17 mouse cellular contexts compared by ENCODE assay signal in genomic region chr10:22172431-22173334, GRCm38 (mm10). TPM values are rescaled to one million over a fixed set of nuclear protein-coding genes. Genes with fewer than 3 reads are reported as not detected.
DNase-seq lines count a peak whose midpoint lies in the region; ATAC-seq and TF ChIP-seq lines count a peak whose summit lies in the region.
"Not testable (repeated sequence)": the region's sequence is repeated elsewhere in the genome, so short reads cannot be mapped to it uniquely, and the experiment has no call there.
"Had no signal": no experiment of that assay in that cellular context is flagged by ENCODE, and none has a peak within 500 bp of the region (broad histone marks: within the 10 kb centered on the region; RNA-seq: fewer than 3 reads in every experiment).

No protein-coding gene starts in this region.

- not testable (repeated sequence) for TF ChIP-seq CTCF in intestine, postnatal 0 days (IDR thresholded peaks at IDR 0.05; ENCODE audit: low read depth)

- H3K9ac ChIP-seq in forebrain, embryonic 12.5 days; hindbrain, embryonic 11.5 days (ENCODE audit: low read depth, low read length); intestine, postnatal 0 days (ENCODE audit: low read depth, low read length); limb, embryonic 14.5 days (ENCODE audit: low read depth, low read length, severe bottlenecking); neural tube, embryonic 12.5 days: not testable (repeated sequence)

- ATAC-seq in common myeloid progenitor, adult 5-6 weeks (replicated peaks; ENCODE audit: low read depth, poor library complexity, severe bottlenecking) = peak; percentile 43; the same call in 1 of the 2 replicates
- ATAC-seq in forebrain, embryonic 12.5 days (ENCODE audit: low FRiP score) = not testable (repeated sequence)
- ATAC-seq in hindbrain, embryonic 11.5 days (ENCODE audit: low FRiP score) = 0 out of 2 replicates have a peak, but pooled peaks have one; percentile 22
- peak; percentile 25; the same call in 1 of the 2 replicates for ATAC-seq in intestine, postnatal 0 days
- peak; percentile 19; the same call in 1 of the 2 replicates for ATAC-seq in limb, embryonic 14.5 days (ENCODE audit: low FRiP score, low read depth)
- peak; percentile 44 for ATAC-seq in megakaryocyte, adult 5-6 weeks (ENCODE audit: poor library complexity, severe bottlenecking)
- 0 out of 2 replicates have a peak, but pooled peaks have one; percentile 7 for ATAC-seq in neural tube, embryonic 12.5 days (ENCODE audit: low FRiP score, low read depth)

- not testable (repeated sequence) for H3K4me1 ChIP-seq in forebrain, embryonic 12.5 days; heart, embryonic 10.5 days; hindbrain, embryonic 11.5 days (replicated peaks; ENCODE audit: control insufficient read depth, insufficient read depth, low read length); intestine, postnatal 0 days (replicated peaks; ENCODE audit: control insufficient read depth, insufficient read depth, low read length); limb, embryonic 14.5 days (ENCODE audit: control insufficient read depth, insufficient read depth, low read length); neural tube, embryonic 12.5 days

- H3K36me3 ChIP-seq in forebrain, embryonic 12.5 days (replicated peaks); heart, embryonic 10.5 days; hindbrain, embryonic 11.5 days (ENCODE audit: control insufficient read depth, insufficient read depth, low read length); intestine, postnatal 0 days (ENCODE audit: control insufficient read depth, insufficient read depth); limb, embryonic 14.5 days (ENCODE audit: control insufficient read depth, insufficient read depth, low read length); neural tube, embryonic 12.5 days: not testable (repeated sequence)

- H3K9me3 ChIP-seq in forebrain, embryonic 12.5 days; heart, embryonic 10.5 days; hindbrain, embryonic 11.5 days (ENCODE audit: control insufficient read depth, low read length); intestine, postnatal 0 days (ENCODE audit: control insufficient read depth); limb, embryonic 14.5 days (ENCODE audit: control insufficient read depth, low read length); neural tube, embryonic 12.5 days: not testable (repeated sequence)

- DNase-seq in heart, embryonic 10.5 days (ENCODE audit: low spot score); hindbrain, embryonic 11.5 days (ENCODE audit: low spot score); limb, embryonic 14.5 days (ENCODE audit: low spot score): not testable (repeated sequence)

- WGBS in forebrain, embryonic 12.5 days = 77% methylated on average over 4 of the region's 5 CpGs
- 42% methylated on average over 5 of the region's 5 CpGs for WGBS in heart, embryonic 10.5 days
- 50% methylated on average over 4 of the region's 5 CpGs for WGBS in hindbrain, embryonic 11.5 days
- 60% methylated on average over 4 of the region's 5 CpGs for WGBS in intestine, postnatal 0 days
- 63% methylated on average over 4 of the region's 5 CpGs for WGBS in limb, embryonic 14.5 days
- 48% methylated on average over 5 of the region's 5 CpGs for WGBS in neural tube, embryonic 12.5 days

- H3K4me2 ChIP-seq in forebrain, embryonic 12.5 days = peak overlapping the region; percentile 32
- H3K4me2 ChIP-seq in hindbrain, embryonic 11.5 days (replicated peaks; ENCODE audit: low read depth, low read length) = 0 out of 2 replicates have a peak overlapping the region, but pooled peaks have one; percentile 3
- H3K4me2 ChIP-seq in intestine, postnatal 0 days (replicated peaks; ENCODE audit: low read depth) = peak overlapping the region; percentile 40; the same call in 1 of the 2 replicates
- H3K4me2 ChIP-seq in limb, embryonic 14.5 days (replicated peaks; ENCODE audit: low read depth, low read length, severe bottlenecking) = peak overlapping the region; percentile 30; the same call in 1 of the 2 replicates
- peak overlapping the region; percentile 44 for H3K4me2 ChIP-seq in neural tube, embryonic 12.5 days (replicated peaks)

- not testable (repeated sequence) for TF ChIP-seq POLR2A in limb, embryonic 14.5 days (IDR thresholded peaks at IDR 0.05; ENCODE audit: borderline replicate concordance, extremely low read depth, insufficient read depth, insufficient read length)

- H3K27ac ChIP-seq in forebrain, embryonic 12.5 days; heart, embryonic 10.5 days; hindbrain, embryonic 11.5 days (ENCODE audit: low read depth, low read length); intestine, postnatal 0 days (ENCODE audit: low read depth, low read length); limb, embryonic 14.5 days (replicated peaks; ENCODE audit: low read depth, low read length); neural tube, embryonic 12.5 days: not testable (repeated sequence)

- not testable (repeated sequence) for H3K27me3 ChIP-seq in forebrain, embryonic 12.5 days; heart, embryonic 10.5 days (ENCODE audit: insufficient read depth, poor library complexity, severe bottlenecking); hindbrain, embryonic 11.5 days (ENCODE audit: control insufficient read depth, insufficient read depth, low read length); intestine, postnatal 0 days (replicated peaks; ENCODE audit: control insufficient read depth, insufficient read depth, low read length); limb, embryonic 14.5 days (ENCODE audit: control insufficient read depth, insufficient read depth, low read length); neural tube, embryonic 12.5 days (replicated peaks)

- not testable (repeated sequence) for H3K4me3 ChIP-seq in forebrain, embryonic 12.5 days (replicated peaks); hindbrain, embryonic 11.5 days (ENCODE audit: low read depth, low read length); intestine, postnatal 0 days (ENCODE audit: low read depth, low read length); limb, embryonic 14.5 days (replicated peaks; ENCODE audit: low read length); neural tube, embryonic 12.5 days
- H3K4me3 ChIP-seq in heart, embryonic 10.5 days = 0 out of 2 replicates have a peak overlapping the region, but pooled peaks have one; percentile 22

RNA-seq across cellular contexts. Expression of gene H60b, which starts 14.3 kb away (rescaled TPM):
- total RNA-seq in common myeloid progenitor, adult 5-6 weeks (2017) = not detected in 2 replicates
- polyA plus RNA-seq in forebrain, embryonic 12.5 days (2016; fragmentation: Nextera tagmentation; extraction: Ambion mirVana) = 0.59 and 1.1 TPM in 2 replicates
- polyA plus RNA-seq in heart, embryonic 10.5 days (2016; fragmentation: Nextera tagmentation; extraction: Ambion mirVana) = 0.35 and 1.4 TPM in 2 replicates
- 1.7 and 2.9 TPM in 2 replicates for polyA plus RNA-seq in hindbrain, embryonic 11.5 days (2014; fragmentation: Nextera tagmentation; extraction: Ambion mirVana)
- polyA plus RNA-seq in intestine, postnatal 0 days (2015; fragmentation: Nextera tagmentation; extraction: Ambion mirVana) = 0.46 and 0.50 TPM in 2 replicates
- 0.85 and 1.3 TPM in 2 replicates for polyA plus RNA-seq in limb, embryonic 14.5 days (2012; rRNA removed)
- polyA plus RNA-seq in limb, embryonic 14.5 days (2014; fragmentation: Nextera tagmentation; extraction: Ambion mirVana) = 0.68 and 1.2 TPM in 2 replicates
- not detected in 2 replicates for total RNA-seq in megakaryocyte, adult 5-6 weeks (2015)
- not detected in 2 replicates for total RNA-seq in megakaryocyte, adult 5-6 weeks (2017)
- 0.48 and 0.92 TPM in 2 replicates for polyA plus RNA-seq in neural tube, embryonic 12.5 days (2016; fragmentation: Nextera tagmentation; extraction: Ambion mirVana)
- total RNA-seq: gastrocnemius, adult 8-10 months; heart, adult 2 months; hematopoietic stem cell, adult 5-6 weeks; layer of hippocampus, postnatal 10 days; megakaryocyte-erythroid progenitor cell, adult 5-6 weeks had no signal
- polyA plus RNA-seq: G1E; heart, adult 2 months; liver, adult 2 months had no signal

RNA-seq across cellular contexts. Expression of gene Raet1e, which starts 14.3 kb away (rescaled TPM):
- total RNA-seq in common myeloid progenitor, adult 5-6 weeks (2017) = not detected in 2 replicates
- polyA plus RNA-seq in forebrain, embryonic 12.5 days (2016; fragmentation: Nextera tagmentation; extraction: Ambion mirVana) = 5.7 and 5.9 TPM in 2 replicates
- polyA plus RNA-seq in heart, embryonic 10.5 days (2016; fragmentation: Nextera tagmentation; extraction: Ambion mirVana) = 9.6 and 12.1 TPM in 2 replicates
- 10.7 and 11.7 TPM in 2 replicates for polyA plus RNA-seq in hindbrain, embryonic 11.5 days (2014; fragmentation: Nextera tagmentation; extraction: Ambion mirVana)
- polyA plus RNA-seq in intestine, postnatal 0 days (2015; fragmentation: Nextera tagmentation; extraction: Ambion mirVana) = 1.0 and 1.4 TPM in 2 replicates
- 5.5 and 6.2 TPM in 2 replicates for polyA plus RNA-seq in limb, embryonic 14.5 days (2012; rRNA removed)
- 7.3 and 8.5 TPM in 2 replicates for polyA plus RNA-seq in limb, embryonic 14.5 days (2014; fragmentation: Nextera tagmentation; extraction: Ambion mirVana)
- total RNA-seq in megakaryocyte, adult 5-6 weeks (2015) = 3.7 and 3.9 TPM in 2 replicates
- total RNA-seq in megakaryocyte, adult 5-6 weeks (2017) = 1.3 and 7.2 TPM in 2 replicates
- 4.9 and 5.8 TPM in 2 replicates for polyA plus RNA-seq in neural tube, embryonic 12.5 days (2016; fragmentation: Nextera tagmentation; extraction: Ambion mirVana)
- total RNA-seq: heart, adult 2 months; hematopoietic stem cell, adult 5-6 weeks; layer of hippocampus, postnatal 10 days; megakaryocyte-erythroid progenitor cell, adult 5-6 weeks had no signal
- polyA plus RNA-seq: CD4-positive, CD25-positive, alpha-beta regulatory T cell, adult 4 months; cerebellum, adult 2 months had no signal

RNA-seq across cellular contexts. Expression of gene E030030I06Rik, which starts 23.6 kb away (rescaled TPM):
- total RNA-seq in common myeloid progenitor, adult 5-6 weeks (2017) = 0.44 and 11.7 TPM in 2 replicates
- 11.5 and 14.4 TPM in 2 replicates for polyA plus RNA-seq in forebrain, embryonic 12.5 days (2016; fragmentation: Nextera tagmentation; extraction: Ambion mirVana)
- polyA plus RNA-seq in heart, embryonic 10.5 days (2016; fragmentation: Nextera tagmentation; extraction: Ambion mirVana) = 18.6 and 22.0 TPM in 2 replicates
- 15.1 and 16.6 TPM in 2 replicates for polyA plus RNA-seq in hindbrain, embryonic 11.5 days (2014; fragmentation: Nextera tagmentation; extraction: Ambion mirVana)
- polyA plus RNA-seq in intestine, postnatal 0 days (2015; fragmentation: Nextera tagmentation; extraction: Ambion mirVana) = 17.1 and 25.2 TPM in 2 replicates
- 10.6 and 12.3 TPM in 2 replicates for polyA plus RNA-seq in limb, embryonic 14.5 days (2012; rRNA removed)
- 16.7 and 23.1 TPM in 2 replicates for polyA plus RNA-seq in limb, embryonic 14.5 days (2014; fragmentation: Nextera tagmentation; extraction: Ambion mirVana)
- total RNA-seq in megakaryocyte, adult 5-6 weeks (2015) = 3.1 and 3.7 TPM in 2 replicates
- total RNA-seq in megakaryocyte, adult 5-6 weeks (2017) = 2.4 and 2.9 TPM in 2 replicates
- polyA plus RNA-seq in neural tube, embryonic 12.5 days (2016; fragmentation: Nextera tagmentation; extraction: Ambion mirVana) = 11.1 and 14.7 TPM in 2 replicates
- total RNA-seq: megakaryocyte-erythroid progenitor cell, adult 5-6 weeks had no signal
